Mouse (Mus musculus) frontal cortex, adult 2 months (tissue): ENCODE data around the gene Gtf2h1. TPM values are rescaled to one million over a fixed set of nuclear protein-coding genes. Genes with fewer than 3 reads are reported as not detected.
"Not testable (repeated sequence)": the region's sequence is repeated elsewhere in the genome, so short reads cannot be mapped to it uniquely, and the experiment has no call there.

Experiments used
- DNase-seq, 2 experiments: peaks; one replicate each; pipeline ENCODE4 v3.0.0; 2022; ENCODE audit warnings: low spot score in 1 of 2; ENCODE audit errors: extremely low spot score in 1 of 2
- polyA plus RNA-seq: library from polyadenylated mRNA; depleted of rRNA; stranded (reverse); fragments of >200 nt; gene quantifications from 2 replicates; pipeline ENCODE4 v1.2.3, GENCODE M21; 2012

Gene Gtf2h1
- polyA plus RNA-seq, 1 experiment, result 32.4 TPM

GRCm38 (mm10) chr7:46829911-46830310, 34.0 kb downstream of the Gtf2h1 start:
- no peak for DNase-seq

- no peak for DNase-seq
Observed at GRCm38 (mm10) chr7:46830799-46831590, 35.1 kb downstream of the Gtf2h1 start.

GRCm38 (mm10) chr7:46831693-46832092, 35.8 kb downstream of the Gtf2h1 start:
- no peak for DNase-seq

GRCm38 (mm10) chr7:46832112-46832810, 36.4 kb downstream of the Gtf2h1 start:
- not testable (repeated sequence) for DNase-seq

GRCm38 (mm10) chr7:46833266-46833665, 37.4 kb downstream of the Gtf2h1 start:
- DNase-seq, result no peak

- no peak for DNase-seq
Observed at GRCm38 (mm10) chr7:46833670-46834255, 37.9 kb downstream of the Gtf2h1 start.

GRCm38 (mm10) chr7:46834994-46835610, 39.2 kb downstream of the Gtf2h1 start:
- no peak for DNase-seq

GRCm38 (mm10) chr7:46836357-46836756, 40.5 kb downstream of the Gtf2h1 start:
- DNase-seq, result no peak

- DNase-seq, result no peak
Observed at GRCm38 (mm10) chr7:46837073-46837472, 41.2 kb downstream of the Gtf2h1 start.

- peak in 1 of 2 experiments; percentile 56 for DNase-seq
Observed at GRCm38 (mm10) chr7:46838104-46838671, 42.3 kb downstream of the Gtf2h1 start.

GRCm38 (mm10) chr7:46838891-46839302, 43.0 kb downstream of the Gtf2h1 start:
- DNase-seq, result peak; percentile 89

- no peak for DNase-seq
Observed at GRCm38 (mm10) chr7:46839446-46839845, 43.5 kb downstream of the Gtf2h1 start.

- no peak for DNase-seq
Observed at GRCm38 (mm10) chr7:46839861-46840260, 44.0 kb downstream of the Gtf2h1 start.

GRCm38 (mm10) chr7:46840326-46840725, 44.4 kb downstream of the Gtf2h1 start:
- DNase-seq, result no peak

- no peak for DNase-seq
Observed at GRCm38 (mm10) chr7:46840787-46841525, 45.1 kb downstream of the Gtf2h1 start, which contains the start of gene Ldha. Ldha (plus strand) TSS chr7:46841475.

- no peak for DNase-seq
Observed at GRCm38 (mm10) chr7:46842278-46842677, 46.4 kb downstream of the Gtf2h1 start.

- DNase-seq, result no peak
Observed at GRCm38 (mm10) chr7:46843576-46843975, 47.7 kb downstream of the Gtf2h1 start.

- peak; percentile 75 to 94 for DNase-seq
Observed at GRCm38 (mm10) chr7:46845211-46845977, 49.5 kb downstream of the Gtf2h1 start.

- peak in 1 of 2 experiments; percentile 46 for DNase-seq
Observed at GRCm38 (mm10) chr7:46845978-46846485, 50.1 kb downstream of the Gtf2h1 start.
